Mouse (Mus musculus) gastrocnemius, postnatal 36 days (tissue): Measurements from ENCODE around the gene Gnl1. TPM values are rescaled to one million over a fixed set of nuclear protein-coding genes. Genes with fewer than 3 reads are reported as not detected.

ENCODE experiments used
- microRNA-seq, 2 experiments: library from miRNA; unstranded; fragments of <30 nt; microRNA quantifications; one replicate each; pipeline ENCODE4 v1.2.0; 2021
- total RNA-seq, 2 experiments: library from RNA; stranded (reverse); gene quantifications; 2 replicates each; pipeline ENCODE4 v1.2.3; 2021

Gene Gnl1
- total RNA-seq, 2 experiments from 2014 or later, result 16.6 to 18.7 TPM

Small RNA genes within 50 kb of the gene (microRNA-seq; reads per million reads assigned to microRNA genes)
- gene Mir877, result 15.6 to 22.2 reads per million in 2 experiments

Other genes starting within 250 kb of the Gnl1 start
- 1 to 10 TPM; 5.3 to 5.4 TPM for gene Ier3, start 158.2 kb upstream of the Gnl1 start, total RNA-seq
- gene Flot1, start 156.6 kb upstream of the Gnl1 start, total RNA-seq, result 10 to 100 TPM; 44.0 to 44.1 TPM
- 10 to 100 TPM; 34.7 to 38.6 TPM for gene Tubb5, start 141.5 kb upstream of the Gnl1 start, total RNA-seq
- 1 to 10 TPM; 2.9 to 3.5 TPM for gene Mdc1, start 138.3 kb upstream of the Gnl1 start, total RNA-seq
- 1 to 10 TPM; 1.6 to 2.0 TPM for gene Nrm, start 118.5 kb upstream of the Gnl1 start, total RNA-seq
- gene Ppp1r18, start 114.3 kb upstream of the Gnl1 start, total RNA-seq, result 1 to 10 TPM; 5.1 to 5.2 TPM
- gene Dhx16, start 100.0 kb upstream of the Gnl1 start, total RNA-seq, result 10 to 100 TPM; 10.8 to 14.2 TPM
- gene 2310061I04Rik, start 82.4 kb upstream of the Gnl1 start, total RNA-seq, result 10 to 100 TPM; 59.6 to 63.8 TPM
- 1 to 10 TPM; 3.0 to 3.2 TPM for gene Atat1, start 69.8 kb upstream of the Gnl1 start, total RNA-seq
- 10 to 100 TPM; 53.8 to 55.4 TPM for gene Mrps18b, start 63.5 kb upstream of the Gnl1 start, total RNA-seq
- 10 to 100 TPM; 17.8 to 19.2 TPM for gene Ppp1r10, start 63.4 kb upstream of the Gnl1 start, total RNA-seq
- gene Abcf1, start 10.1 kb upstream of the Gnl1 start, total RNA-seq, result 10 to 100 TPM; 64.3 to 70.2 TPM
- 1 to 10 TPM; 1.7 to 3.4 TPM for gene Prr3, start 385 bp downstream of the Gnl1 start, total RNA-seq
- gene H2-T24, start 40.7 kb downstream of the Gnl1 start, total RNA-seq, result 1 to 10 TPM in 1 of 2 experiments, under 1 TPM in 1; 0.84 to 2.1 TPM
- gene H2-T23, start 53.0 kb downstream of the Gnl1 start, total RNA-seq, result 1 to 10 TPM; 7.7 to 8.3 TPM
- gene H2-T22, start 62.9 kb downstream of the Gnl1 start, total RNA-seq, result 1 to 10 TPM; 7.1 to 8.0 TPM
- gene Gm6034, start 63.1 kb downstream of the Gnl1 start, total RNA-seq, result not detected
- 1 to 10 TPM; 1.5 to 2.1 TPM for gene Gm11127, start 78.5 kb downstream of the Gnl1 start, total RNA-seq
- not detected for gene Gm19684, start 141.8 kb downstream of the Gnl1 start, total RNA-seq
- gene Gm7030, start 149.6 kb downstream of the Gnl1 start, total RNA-seq, result not detected
- not detected for gene Gm8909, start 188.7 kb downstream of the Gnl1 start, total RNA-seq
- gene H2-T3, start 210.4 kb downstream of the Gnl1 start, total RNA-seq, result under 1 TPM in 1 of 2 experiments, not detected in 1; 0.59 TPM